Mouse (Mus musculus) liver (tissue): ENCODE measurements at regions not wholly inside any gene's neighbourhood (a gene's known extent, or its start where the extent isn't known, plus 50 kb on each side); places are given as distances from the start of the nearest gene placed in this dataset.

ENCODE experiments used
- DNase-seq: peaks from one replicate; pipeline ENCODE4 v3.0.0-alpha.2; 2020; ENCODE audit warnings: mixed read lengths

DNA sequence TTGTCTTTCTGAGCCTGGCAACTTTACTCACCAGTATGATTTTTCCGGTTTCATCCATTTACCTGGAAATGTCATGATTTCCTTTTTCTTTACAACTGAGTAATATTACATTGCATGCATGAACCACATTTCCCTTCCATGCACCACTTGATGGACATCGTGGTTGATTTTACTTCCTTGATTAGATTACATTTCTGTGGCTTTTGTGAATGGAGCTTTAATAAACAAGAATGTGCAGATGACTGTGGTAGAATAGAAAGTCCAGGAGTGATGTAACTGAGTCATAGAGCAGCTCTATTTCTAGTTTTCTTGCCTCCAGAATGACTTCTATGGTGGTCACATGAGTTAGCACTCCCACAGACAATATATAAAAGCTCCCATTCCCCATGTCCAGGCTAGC, 75.2 kb downstream of the Chst2 start:
- no peak for DNase-seq

- no peak for DNase-seq
Observed at GRCm38 (mm10) chr9:95330097-95330496, 76.4 kb downstream of the Chst2 start.

DNA sequence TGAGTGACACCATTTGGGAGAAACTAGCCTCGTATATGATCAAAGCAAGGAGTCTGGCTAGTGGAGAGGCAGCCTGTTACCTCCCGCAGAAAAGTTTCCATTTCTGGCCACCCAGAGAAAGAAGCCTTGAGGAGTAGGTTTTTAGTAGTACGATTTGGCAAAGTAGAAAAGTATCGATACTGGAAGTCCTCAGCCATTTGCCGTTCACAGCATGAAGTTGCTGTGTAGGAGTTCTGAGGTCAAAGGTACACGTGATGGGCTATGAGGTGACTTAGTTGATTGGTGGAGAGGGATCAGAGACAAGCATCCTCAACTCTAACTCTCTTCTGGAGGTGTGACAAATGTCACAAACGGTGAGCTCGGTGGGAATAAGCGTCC, 77.5 kb downstream of the Chst2 start:
- DNase-seq: no peak

GRCm38 (mm10) chr9:95328261-95329052, 78.1 kb downstream of the Chst2 start:
- DNase-seq: peak; percentile 5

GRCm38 (mm10) chr9:95327771-95328170, 78.8 kb downstream of the Chst2 start:
- no peak for DNase-seq

DNA sequence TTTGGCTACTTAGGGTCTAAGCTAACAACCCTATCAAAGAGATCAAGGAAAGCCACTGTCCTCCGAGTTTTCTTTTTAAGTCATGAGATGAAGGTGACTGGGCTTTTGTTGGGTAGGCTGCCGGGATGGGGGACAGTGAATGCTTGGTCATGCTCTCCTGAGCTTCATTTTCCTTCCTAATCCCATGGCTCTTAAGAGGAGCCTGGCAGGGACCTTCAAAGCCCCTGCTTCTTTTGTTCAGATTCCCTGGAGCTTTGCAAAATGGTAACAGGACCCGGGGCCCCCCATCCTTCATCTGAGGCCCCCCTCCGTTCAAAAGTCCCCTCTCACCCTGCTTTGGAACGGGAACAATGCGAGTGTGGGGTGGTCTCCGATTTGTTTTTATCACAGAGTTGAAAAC, 82.9 kb downstream of the Chst2 start:
- DNase-seq: no peak

- DNase-seq: no peak
Observed at GRCm38 (mm10) chr9:95322893-95323292, 83.6 kb downstream of the Chst2 start.

DNA sequence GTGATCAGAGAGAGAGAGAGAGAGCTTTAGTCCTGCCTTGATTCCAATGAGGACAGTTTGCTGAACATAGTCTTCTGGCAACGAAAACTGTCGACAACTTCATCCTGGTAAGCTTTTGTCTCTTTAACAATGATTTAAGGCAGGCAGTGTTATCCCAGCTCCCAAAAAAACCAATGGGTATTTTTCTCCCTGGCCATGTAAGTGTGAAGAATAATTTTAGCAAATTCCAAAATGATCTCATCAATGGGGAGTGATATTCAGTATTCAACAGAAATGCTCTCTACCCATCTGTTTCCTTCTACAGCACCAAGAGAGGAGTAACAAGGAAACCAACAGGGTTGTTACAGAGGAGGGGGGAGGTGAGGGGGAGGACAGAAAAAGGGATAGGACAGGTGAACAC, 84.5 kb downstream of the Chst2 start:
- DNase-seq: no peak

DNA sequence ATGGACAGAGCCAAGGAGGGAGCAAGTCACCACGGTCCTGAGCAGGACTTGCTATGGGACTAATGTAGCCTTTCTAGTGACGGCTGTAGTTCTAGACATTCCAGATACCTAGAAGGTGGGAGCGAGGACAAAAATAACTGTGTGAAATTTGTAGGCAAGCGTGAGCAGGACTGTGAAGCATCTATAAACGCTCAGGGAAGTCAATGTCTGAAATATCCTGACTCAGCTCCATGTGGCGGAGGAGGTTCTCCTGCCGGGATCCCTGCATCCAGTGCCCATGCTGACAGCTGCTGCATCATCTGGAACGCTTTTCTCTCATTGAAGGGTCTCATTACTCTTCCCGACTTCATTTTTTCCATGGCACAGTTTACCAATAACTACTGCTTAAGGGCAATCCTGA, 87.6 kb downstream of the Chst2 start:
- no peak for DNase-seq

DNA sequence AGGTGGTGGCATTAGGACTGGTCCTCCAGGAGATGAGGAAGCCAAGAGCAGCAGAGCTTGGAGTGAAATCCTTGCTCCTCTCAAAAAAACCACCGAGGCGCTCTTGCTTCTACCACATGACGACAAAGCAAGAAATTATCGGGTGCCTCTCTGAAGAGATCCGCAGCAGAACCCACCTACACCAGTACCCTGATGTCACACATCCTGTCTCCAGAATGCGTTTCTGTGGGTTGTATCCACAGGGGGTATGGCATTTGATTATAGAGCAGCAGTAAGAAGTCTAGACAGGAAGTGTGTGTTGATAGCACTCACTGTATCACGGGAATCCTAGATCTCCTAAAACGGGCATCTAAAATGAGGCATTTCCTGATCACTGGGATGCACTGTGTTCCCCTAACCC, 89.8 kb downstream of the Chst2 start:
- no peak for DNase-seq

- no peak for DNase-seq
Observed at GRCm38 (mm10) chr9:95315080-95315479, 91.4 kb downstream of the Chst2 start.

- DNase-seq: no peak
Observed at GRCm38 (mm10) chr9:95311671-95312070, 94.9 kb downstream of the Chst2 start.

DNA sequence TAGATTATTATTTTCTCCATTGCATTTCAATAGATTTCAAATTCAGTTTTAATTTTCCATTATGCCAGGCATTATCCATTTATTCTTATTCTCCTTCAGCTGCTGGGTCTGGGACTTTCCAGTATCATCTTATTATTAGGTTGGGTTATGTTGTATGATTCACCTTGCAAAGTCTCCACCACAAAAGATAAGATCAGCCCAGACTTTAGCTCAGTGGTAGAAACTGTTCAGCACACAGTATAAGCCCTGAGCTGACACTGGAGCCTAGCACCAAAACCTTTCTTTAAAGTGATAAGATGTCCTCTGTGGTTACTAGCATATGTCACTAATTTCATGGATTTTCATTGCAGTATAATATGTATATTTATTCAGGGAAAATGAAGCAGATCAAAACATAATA, 117.5 kb downstream of the Chst2 start:
- DNase-seq: no peak

- no peak for DNase-seq
Observed at GRCm38 (mm10) chr9:95282996-95283395, 123.5 kb downstream of the Chst2 start.

DNA sequence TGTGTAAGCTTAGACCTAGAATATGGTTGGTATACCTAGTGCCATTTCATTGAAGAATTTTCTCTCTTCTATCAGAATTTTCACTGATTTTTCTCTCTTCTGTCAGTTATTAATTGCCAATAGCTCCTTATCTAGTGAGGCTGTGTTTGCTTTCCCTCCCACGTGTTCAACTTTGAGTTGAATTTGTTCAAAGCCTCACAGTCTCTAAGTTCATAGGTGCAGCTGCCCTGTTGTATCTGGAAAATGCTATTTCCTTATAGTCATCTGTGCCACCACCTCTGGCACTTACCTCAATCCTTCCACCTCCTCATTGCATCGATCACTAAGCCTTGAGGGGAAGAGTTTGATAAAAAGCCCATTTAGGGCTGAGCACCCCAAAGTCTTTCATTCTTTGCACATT, 124.0 kb downstream of the Chst2 start:
- no peak for DNase-seq
